Mouse (Mus musculus): Measurements from ENCODE around the gene Col6a6.

The Col6a6 gene

DNA sequence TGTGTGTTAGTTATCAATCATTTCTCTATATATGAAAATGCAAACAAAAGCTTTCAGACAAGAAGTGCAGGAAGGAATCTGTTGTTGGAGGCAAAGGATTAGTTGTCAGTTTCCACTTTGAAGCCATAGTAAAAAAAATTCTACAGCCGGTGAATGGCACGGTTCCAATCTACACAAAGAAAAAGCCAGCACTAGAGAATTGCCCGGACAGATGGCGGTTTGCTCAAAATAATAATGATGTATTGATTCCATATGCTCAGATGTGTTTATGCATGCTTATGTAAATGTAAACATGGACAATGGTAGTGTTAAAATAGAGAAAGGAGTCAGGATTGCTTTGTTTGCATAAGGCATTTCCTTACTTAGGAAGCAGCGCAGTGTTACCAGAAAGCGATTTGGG lies 31.8 kb downstream of the Col6a6 start:
- DNase-seq, result no peak

DNA sequence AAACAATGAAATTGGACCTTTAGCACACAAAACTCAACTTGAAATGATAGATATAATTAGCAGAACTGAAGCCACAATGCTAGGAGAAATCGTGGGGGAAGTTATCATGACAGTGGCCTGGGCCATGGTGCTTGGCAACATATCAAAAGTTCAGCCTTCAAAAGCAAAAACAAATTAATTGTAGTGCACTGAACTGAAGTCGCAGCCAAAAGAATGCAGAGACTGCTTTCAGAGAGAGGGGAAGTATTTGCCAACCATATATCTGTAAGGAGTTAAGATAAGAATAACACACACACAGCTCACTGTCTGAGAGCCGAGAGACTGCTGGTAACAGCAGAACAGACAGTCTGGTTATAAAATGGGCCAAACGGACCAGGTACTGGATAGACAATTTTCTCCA lies 33.0 kb downstream of the Col6a6 start:
- no peak for DNase-seq

DNA sequence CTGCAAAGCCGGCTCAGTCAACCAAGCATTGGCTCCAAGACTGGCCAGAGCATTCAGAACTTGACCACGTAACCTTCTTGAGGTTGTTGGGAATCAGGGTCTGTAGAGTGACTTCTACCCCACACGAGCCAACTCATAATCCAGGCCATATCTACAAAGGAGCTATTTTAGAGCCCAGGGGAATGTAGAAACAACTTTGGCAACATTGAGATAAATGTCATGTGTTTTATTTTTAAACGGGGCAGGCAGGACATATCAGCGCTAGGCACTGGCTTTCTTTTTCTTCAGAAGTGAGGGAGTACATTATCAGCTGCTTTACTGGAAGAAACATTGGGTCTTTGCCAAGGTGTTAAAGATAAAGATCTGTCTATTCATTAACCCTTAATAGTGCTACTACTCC lies 36.1 kb downstream of the Col6a6 start:
- DNase-seq, result no peak

DNA sequence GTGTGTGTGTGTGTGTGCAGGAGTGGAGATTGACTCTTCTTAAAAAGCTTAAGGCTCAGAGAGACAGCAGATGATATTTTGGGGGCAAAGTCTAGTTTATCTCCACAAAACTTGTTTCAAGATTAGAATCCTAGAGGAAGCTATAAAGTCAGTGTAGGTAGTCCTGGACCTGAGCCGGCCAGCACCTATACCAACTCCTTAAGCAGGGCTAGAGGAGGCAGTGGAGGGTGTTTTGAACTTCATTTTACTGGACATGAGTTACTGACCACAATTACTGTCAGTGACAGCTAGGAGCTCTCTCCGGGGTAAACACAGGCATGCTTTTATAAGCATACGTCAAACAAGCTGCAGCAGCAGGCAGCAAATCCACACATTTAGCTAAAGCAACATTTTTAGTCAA lies 39.8 kb downstream of the Col6a6 start:
- DNase-seq, result no peak

DNA sequence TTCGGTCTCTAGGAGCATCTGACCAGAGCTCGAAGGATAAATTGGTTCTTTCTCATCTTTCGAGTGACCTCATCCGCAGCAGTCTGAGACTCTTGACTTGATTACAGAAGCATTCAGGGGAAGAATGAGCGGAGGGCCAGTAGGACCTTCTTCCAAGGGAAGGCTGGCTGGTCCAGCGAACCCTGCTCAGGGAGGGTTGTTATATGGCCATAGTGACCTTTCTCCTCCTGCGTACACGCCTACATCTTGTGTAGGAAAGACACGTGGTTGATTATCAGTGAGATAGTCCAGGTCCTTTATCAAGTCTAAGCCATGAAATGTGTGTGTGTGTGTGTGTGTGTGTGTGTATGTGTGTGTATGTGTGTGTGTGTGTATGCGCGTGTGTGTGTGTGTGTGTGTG lies 40.2 kb downstream of the Col6a6 start:
- no peak for DNase-seq

DNA sequence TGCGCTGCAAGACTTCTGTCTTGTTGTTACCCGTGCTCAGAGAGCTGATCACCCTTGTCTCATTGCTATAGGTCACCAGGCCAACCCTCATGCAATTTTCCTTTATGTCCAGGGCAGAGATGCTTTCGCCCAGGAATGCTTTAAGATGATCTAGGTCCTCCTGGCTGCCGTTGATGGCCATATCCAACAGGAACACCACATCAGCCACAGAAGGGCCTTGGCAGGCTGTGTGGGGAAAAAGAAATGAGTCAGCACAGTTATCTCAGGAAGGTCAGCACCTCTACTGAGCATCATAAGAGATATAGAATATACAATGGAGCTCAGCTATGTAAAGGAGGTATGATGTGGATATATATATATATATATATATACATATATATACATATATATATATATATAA lies 43.9 kb downstream of the Col6a6 start:
- DNase-seq, result no peak

DNA sequence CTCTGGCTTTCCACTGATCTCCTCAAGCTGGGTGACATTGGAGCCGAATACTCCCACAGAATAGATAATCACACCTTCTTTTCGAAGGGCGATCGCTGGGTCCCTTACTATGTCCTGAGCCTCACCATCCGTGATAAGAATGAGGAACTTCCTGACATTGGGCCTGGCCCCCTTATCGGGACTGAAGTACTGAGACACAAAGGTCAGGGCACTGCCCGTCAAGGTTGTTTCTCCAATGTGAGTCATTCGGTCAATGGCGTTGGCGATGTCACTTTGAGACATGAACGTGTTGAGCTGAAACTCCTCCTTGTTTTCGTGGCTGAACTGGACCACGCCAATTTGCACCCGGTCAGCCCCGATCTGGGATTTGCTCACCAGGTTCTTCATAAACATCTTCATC lies 47.3 kb downstream of the Col6a6 start:
- DNase-seq, result no peak

DNA sequence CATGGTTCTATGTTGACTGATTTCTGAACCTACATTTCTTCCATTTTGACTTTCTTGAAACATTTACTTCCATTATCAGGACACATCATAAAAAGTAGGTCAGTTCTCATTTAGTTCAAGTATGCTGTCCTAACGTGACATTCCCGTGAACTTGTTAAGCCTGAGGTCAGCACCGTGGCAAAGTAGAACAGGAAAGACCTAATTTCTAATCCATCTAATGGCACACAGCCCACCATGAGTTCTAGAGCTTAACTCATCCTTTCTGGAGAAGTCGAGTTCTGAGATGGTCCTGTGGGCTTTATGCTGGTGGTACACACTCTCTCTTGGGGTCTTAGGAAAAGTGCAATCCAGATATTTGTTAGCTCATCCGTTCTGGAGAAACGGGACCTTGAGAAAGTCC lies 49.2 kb downstream of the Col6a6 start:
- DNase-seq, result no peak

DNA sequence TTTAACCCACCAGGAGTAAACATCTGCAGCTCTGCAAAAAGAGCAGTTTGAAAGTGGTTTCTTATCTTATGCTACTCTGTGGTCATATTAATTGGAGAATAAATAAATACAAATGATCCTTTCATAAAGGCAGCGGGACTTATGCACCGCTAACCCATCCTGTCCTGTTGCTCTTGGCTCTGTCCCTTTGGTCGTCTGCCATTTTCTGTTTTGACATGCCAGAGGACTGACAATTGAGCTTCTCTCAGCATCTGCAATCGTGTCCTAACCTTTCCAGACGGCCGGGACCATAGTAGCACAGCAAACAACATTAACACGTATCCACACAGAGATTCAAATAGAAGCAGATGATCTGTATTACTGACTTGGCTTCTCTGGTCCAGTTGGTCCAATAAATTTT lies 53.1 kb downstream of the Col6a6 start:
- no peak for DNase-seq

DNA sequence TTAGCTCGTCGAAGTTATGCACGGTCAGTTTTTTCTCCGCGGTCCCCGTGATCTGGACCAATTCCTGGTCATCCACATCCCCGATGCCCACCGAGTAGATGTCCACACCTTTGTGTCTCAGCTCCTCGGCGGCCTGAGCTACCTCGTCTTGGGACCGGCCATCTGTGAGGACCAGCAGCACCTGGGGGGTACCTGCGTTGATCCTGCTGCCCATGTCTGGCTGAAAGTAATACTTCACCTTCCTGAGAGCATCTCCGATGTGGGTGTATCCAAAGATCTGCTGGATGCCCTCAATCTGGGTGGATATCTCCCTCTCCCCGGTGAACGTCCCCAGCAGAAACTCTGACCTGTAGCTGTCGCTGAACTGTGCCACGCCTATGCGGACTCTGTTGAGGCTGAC lies 53.6 kb downstream of the Col6a6 start:
- no peak for DNase-seq

DNA sequence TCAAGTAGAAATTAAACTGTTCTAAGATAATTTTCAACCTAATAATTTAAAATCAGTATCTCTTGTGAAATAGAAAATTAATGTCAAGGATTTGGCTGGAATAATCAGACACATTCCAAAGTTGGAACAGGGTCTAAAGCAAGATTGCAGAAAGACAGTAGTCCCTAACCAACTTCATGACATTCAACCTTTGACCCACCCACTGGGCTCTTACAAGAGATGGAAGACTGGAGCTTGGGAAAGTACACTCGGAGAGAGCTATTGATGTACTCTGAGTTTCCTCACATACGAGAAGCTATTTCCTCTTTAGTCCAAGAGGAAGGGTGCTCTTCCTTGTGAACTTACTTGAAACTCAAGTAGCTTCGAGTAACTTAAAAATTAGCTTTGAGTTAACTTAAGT lies 56.6 kb downstream of the Col6a6 start:
- DNase-seq, result no peak

DNA sequence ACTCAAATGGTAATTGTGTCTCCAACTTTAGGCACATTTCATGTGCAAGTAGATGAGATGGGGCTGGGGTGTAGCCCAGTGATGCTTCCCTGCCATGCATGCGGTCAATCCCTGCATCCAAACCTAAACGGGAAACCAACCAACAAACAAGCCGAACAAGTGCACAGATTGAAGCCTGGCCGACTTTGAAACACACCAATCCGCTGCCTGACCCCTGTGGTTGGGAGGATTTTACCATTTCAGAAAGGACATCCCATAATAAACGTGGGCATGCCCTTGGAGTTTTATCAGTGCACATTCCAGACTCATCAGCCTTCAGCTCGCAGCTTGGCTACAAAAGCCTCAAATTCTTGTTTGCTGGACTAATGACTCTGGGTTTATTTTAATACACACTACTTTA lies 57.3 kb downstream of the Col6a6 start:
- no peak for DNase-seq

DNA sequence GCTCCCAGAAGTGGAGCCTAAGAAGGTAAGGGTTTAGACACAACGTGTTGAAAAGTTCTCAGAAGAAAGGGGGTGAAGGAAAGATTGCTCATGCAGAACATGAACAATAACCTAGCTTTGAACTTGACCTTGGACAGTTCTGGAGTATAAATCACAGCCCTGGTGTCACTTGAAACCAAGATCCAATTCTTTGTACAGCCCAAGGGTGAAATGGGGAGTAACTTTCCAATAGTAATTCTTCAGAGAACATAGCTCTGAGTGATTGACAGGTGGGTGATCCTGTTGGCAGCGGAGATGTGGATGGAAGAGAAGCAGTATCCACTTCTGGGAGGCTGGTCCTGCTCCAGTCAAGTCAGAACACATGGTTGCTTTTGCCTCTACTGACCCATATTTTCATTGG lies 62.1 kb downstream of the Col6a6 start:
- no peak for DNase-seq

DNA sequence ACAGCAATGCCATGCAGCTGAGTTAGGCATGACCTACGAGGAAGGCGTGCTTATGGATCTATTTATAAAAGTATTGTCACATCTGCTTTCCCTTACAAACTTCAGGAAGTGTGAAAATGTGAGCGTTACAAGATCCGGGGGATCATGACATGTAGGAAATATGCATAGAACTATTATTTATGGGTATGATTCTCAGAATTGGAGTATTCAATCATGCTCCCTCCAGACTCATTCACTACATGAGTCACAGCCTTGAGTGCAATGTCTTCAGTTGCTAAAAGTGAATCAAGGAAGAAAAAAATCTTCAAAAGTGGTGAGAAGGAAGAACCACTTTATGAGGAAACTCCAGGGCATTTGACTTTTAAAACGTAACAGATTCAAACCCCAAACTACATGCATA lies 63.3 kb downstream of the Col6a6 start:
- no peak for DNase-seq

DNA sequence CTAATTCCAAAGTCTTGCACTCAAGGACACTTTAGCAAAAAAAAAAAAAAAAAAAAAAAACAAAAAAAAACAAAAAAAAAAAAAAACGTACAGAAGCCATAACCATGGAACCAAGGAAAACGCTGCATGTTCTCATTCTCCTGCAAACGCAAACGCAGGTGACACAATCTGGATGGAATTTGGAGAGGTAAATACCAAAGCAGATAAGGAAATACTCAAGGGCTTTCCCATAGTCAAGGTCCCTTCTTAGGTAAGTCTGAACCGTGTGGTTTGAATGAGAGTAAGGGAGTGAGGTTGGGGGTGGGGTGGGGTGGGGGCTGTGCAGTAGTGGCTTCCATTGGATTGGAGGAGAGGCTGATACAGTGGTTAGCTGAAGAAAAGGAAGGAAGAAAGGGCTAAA lies 63.8 kb downstream of the Col6a6 start:
- DNase-seq, result no peak

DNA sequence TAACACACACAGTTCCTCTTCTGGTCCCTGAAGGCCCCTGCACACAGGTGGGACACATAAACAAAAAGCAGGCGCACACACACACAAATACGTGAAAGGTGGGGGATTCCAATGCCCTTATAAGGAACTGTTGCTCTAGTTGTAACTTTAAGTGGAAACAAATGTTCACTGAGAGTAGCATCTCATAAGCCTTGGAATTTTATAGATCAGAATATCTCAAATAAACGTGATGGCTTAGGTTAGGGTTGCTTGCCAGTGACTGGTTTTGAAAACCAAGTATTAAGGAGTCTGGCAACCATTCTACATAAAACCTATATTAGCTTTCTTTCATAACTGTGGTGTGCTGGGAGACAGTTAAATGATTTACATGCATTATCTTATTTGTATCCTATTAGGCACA lies 64.3 kb downstream of the Col6a6 start:
- no peak for DNase-seq

DNA sequence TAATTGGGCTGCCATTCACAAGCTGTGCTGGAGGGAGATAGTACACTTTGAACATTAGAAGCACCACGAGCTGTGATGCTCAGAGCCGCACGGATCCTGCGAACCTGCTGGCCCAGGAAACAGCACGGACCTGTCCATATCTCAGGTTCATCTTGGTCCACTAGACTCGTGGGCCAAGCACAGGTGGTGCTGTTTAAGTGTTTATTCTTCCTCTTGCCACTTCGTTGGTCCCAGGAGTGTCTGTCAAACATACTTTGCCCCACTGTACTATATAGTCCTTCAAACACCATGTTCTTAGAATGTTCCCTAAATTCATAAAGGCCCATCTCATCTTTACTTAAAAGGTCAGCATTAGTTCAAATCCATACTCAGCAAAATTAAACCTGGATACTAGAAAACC lies 65.7 kb downstream of the Col6a6 start:
- DNase-seq, result no peak

DNA sequence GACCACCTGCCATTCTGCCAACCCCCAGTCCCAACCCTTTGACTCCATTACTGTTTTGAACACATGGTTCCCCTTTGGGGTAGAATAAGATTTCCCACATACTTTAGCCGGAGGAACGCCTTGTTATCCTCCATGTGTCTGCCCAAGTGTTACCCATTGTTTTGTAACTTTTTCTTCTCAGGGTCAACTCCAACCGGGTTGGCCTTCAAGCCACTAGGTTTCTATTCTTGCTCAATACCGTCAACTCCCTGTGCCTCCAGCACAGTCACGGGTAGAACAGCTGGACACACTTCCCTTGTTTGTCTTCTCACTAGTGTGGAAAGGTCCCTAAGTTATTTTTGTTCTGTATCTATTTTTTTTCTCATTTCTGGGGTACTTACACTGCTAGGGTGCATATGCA lies 69.1 kb downstream of the Col6a6 start:
- no peak for DNase-seq

DNA sequence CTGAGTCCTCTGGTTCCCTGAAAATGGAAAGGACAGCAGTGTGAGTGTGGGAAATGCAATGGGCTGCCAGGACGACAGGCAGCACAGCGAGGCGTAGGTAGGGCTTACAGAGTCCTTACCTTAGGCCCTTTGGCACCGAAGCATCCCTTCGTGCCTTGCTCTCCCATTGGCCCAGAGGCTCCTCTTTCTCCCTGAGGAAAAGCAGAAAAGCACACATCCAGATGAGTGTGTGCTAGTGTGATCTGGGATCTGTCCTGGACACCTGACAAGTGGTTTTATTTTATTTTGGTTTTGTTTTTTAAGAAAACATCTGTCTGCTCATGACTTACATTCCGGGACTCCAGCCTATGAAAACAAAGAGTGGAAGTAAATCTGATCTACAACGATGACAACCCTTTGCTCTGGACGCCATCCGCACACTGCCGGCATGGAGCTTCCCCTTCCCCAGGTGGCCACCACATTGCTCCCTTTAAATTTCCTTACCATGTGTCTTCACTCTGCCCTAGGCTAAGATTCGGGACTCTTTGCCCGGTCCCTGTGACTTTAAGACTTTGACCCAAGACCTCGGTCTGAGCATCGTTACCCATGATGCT lies 69.7 kb downstream of the Col6a6 start:
- no peak for DNase-seq

DNA sequence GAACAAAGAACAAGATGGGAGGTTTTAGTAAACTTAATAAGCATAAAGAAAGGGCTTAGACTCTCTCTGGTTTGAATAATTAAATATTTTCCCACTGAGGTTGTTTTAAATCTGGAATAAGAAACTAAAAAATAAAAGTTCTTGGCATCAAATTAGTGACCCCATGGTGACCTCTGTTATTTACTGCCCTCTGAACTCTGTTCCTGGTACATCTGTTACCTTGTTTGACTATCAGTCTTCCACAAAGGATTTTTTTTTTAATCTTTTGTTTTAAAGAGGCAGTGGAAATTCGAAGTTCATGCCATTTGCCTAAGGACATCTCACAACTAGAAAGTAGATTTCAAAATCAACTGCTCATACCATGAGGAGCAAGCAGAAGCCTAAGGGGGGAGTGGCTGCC lies 73.7 kb downstream of the Col6a6 start:
- DNase-seq, result no peak

DNA sequence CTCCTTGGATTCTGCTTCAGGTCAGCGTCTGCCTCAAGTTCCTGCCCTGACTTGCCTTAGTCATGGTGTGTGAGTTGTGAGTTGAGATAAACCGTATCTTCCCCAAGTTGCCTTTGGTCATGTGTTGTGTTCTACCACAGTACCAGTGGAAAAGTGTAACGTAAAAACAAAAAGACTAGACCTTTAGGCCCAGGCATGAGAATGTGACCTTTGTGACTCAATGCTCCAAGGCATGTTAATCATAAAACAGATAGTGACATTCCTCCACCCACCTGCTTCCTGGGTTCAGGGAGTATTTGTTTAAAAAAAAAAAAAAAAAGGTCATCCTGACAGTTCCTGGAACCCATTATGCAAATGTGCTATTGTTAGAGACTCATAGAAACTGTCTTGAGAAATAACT lies 82.1 kb downstream of the Col6a6 start:
- no peak for DNase-seq

DNA sequence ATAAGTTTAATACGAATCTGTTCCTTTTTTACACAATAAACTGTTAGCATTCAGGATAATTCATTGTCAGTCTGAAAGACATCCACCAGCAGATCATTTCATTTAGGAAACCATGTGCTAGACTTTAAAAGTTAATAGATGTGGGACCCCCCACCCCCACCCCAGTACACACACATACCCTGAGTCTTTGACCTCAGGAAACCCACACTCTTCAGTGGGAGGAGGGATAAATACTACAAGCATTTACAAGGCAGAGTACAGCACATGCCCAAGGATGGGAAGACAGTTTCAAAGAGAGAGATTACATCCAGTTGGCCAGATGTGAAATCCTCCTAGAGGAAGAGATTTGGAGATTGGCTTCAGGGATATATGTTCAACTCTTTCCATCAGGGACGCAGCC lies 87.5 kb downstream of the Col6a6 start:
- DNase-seq, result no peak

DNA sequence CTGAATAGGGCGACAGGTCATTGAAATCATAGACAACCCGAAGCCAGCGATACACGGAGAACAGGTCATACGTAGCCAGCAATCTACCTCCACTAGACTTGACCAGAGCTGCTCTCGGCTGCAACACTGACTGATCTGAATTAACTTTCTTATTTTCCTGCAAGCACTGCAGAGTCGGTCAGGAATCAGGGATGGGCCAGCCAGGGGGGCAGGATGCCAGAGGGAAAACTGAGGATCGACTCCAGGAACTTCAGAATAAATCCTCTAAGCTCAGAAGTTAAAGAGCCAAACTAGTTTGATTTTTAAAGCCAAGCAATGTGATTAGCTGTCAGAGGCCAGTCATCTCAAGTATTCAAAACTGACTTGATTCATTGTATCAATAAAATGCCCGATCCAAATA lies 88.5 kb downstream of the Col6a6 start:
- DNase-seq, result no peak

DNA sequence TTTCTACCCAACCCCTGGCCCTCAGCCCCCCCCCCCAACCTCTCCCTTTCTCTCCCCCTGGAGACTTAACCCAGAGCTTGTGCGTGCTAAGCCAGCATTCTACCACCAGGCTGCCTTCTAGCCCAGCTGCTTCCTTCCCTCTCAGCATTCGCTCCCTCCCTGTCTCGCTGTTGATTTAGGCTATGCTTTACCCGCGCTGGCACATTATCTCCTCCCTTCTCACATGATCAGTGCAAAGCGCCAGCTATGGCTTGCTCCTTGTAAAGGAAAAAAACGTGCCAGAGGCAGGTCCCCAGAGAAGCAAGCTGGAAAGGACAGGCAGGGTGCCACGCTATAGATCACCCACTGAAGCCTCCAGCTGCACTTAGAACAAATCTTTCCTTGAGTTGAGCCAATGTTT lies 90.5 kb downstream of the Col6a6 start:
- DNase-seq, result no peak

DNA sequence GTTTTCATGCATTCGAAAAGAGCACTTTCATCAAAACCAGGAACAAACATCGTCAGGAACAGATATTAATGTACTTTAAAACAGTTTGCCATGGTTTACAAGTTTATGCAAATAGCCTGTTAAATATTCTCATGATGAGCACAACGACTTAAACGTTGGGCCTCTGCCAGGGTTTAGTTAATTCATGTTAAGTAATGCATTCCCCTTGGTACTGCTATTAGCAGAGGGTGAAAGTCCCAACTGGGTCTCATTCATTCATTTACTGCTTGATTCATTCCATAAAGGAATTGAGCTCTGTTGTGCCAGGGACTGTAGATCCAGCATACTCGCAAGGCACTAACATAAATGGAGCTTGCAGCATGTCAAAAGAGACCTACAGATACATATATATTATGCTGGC lies 92.8 kb downstream of the Col6a6 start:
- no peak for DNase-seq

DNA sequence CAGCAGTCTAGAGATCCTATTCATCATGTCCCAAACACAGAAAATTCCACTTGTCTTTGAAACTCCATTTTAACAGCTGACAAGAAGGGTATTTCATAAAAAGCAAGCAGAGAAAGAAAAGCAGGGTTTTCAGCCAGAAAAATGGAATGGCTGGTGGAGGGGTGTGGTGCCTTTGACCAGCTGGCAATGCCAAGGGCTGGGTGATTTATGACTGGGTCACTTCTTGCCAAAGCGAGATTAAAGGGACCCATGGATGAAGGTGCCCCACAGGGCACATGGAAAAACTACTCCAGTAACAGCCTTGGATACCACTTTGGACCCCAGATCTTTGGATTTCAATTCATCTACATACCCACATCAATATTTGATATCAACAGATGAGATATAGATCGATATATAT lies 93.3 kb downstream of the Col6a6 start:
- no peak for DNase-seq

Measured in thymus, postnatal 36 days (tissue).